Mouse (Mus musculus): ENCODE results near the gene Znrf4. TPM values are rescaled to one million over a fixed set of nuclear protein-coding genes. Genes with fewer than 3 reads are reported as not detected.

Znrf4 gene
- polyA plus RNA-seq, 1 experiment from 2014 or later = not detected

DNA sequence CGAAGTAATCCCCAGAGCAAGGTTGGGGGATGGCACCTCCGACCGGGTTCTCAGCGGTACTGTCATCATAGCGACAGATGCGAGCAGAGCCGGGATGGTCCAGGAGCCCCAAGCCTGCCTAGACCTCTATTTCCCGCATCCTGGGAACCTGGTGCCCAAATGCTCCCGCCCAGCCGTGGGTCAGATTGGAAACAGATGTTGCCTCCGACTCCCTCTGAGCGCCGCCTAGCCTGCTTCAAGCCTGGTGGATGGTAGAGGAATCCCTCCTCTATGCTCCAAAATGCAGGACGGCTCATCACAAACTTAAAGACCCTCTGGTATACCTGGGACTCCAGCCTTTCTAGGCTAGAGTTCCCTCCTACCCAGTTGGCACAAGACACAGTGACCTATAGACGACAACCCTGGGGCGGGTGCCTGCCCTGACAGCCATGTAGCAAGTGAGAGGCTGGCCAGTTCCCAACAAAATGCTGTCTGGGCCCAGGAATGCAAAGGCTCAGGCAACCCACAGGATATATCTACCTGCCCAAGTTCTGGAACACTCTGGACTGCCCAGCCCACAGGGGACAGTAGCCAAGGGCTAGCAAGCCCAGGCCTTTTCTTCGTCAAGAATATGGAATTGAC is 49.3 kb downstream of the Znrf4 start:
- H3K27ac ChIP-seq (ENCODE audit: low read depth, low read length) = peak overlapping the region; percentile 95
- peak overlapping the region; percentile 75 for H3K4me3 ChIP-seq (ENCODE audit: low read depth, low read length)
- H3K36me3 ChIP-seq (ENCODE audit: control insufficient read depth, insufficient read depth, low read length) = no peaks in the 10 kb centered on the region
- no peaks in the 10 kb centered on the region for H3K9me3 ChIP-seq (replicated peaks; ENCODE audit: control insufficient read depth, low read length)
- peaks cover 20% of the 10 kb centered on the region for H3K4me1 ChIP-seq (ENCODE audit: control insufficient read depth, insufficient read depth, low read length)
- H3K27me3 ChIP-seq (ENCODE audit: control insufficient read depth, insufficient read depth, low read length) = no peaks in the 10 kb centered on the region
- peak; percentile 0; the same call in 1 of the 2 replicates for ATAC-seq (replicated peaks; ENCODE audit: insufficient number of reproducible peaks, low FRiP score, low TSS enrichment)
- peak overlapping the region; percentile 94 for H3K4me2 ChIP-seq
- H3K9ac ChIP-seq (ENCODE audit: low read depth, low read length) = peak overlapping the region; percentile 48; the same call in 1 of the 2 replicates
- 5% methylated on average over 17 of the region's 17 CpGs for WGBS (ENCODE audit: insufficient replicate concordance)

DNA sequence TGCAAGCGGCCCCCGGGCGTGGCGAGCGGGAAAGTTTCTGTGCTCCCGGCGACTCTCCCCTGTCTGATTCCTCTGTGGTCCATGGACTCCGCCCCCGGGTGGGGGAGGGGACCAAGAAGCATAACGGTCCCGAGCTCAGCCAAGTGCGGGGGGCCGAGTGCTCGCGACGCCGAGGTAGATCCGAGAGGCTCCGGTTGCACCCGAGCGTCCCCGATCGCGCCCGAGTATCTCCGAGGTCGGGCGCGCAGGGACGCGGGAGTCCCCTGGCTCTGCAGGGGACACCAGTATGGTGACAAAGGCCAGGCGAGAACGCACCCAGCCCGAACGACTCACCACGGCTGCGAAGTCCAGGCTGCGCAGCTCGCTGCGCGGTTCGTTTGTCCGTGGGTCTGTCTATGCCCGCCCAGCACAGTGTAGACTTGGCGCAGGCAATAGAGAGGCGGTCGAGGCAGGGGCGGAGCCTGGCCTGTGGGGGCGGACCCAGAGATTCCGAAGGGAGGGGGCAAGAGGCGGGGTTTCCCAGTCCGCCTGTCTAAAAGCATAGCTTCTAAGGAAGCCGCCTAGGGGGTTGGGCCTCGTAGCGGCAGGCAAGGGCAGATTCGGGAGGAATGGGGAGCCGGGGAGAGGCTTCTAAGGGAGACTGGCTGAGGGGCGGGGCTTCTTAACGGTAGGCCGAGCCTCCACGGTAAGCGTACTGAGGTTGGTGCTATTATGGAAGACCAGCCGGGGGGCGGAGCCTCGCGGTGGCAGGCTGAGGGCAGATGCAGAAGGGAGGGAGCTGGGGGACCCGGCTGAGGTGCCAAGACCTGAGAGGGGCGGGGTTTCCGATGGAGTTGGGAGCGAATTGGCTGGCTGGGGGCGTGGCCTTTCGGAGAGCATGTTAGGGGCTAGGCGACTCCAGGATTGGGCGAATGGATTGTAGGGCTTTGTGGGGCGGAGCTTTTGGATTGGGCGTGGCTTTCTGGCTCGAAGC is 50.2 kb downstream of the Znrf4 start:
- WGBS (ENCODE audit: insufficient replicate concordance) = under 1% methylated on average over 77 of the region's 77 CpGs
- ATAC-seq (replicated peaks; ENCODE audit: insufficient number of reproducible peaks, low FRiP score, low TSS enrichment) = peak; percentile 91
- Histone ChIP-seq H3K27me3 (ENCODE audit: control insufficient read depth, insufficient read depth, low read length) (no peaks in the 10 kb centered on the region), H3K27ac (ENCODE audit: low read depth, low read length) (peak overlapping the region; percentile 95), H3K4me2 (peak overlapping the region; percentile 94), H3K4me1 (ENCODE audit: control insufficient read depth, insufficient read depth, low read length) (peaks cover 20% of the 10 kb centered on the region), H3K9me3 (replicated peaks; ENCODE audit: control insufficient read depth, low read length) (no peaks in the 10 kb centered on the region), H3K4me3 (ENCODE audit: low read depth, low read length) (peak overlapping the region; percentile 75), H3K9ac (ENCODE audit: low read depth, low read length) (peak overlapping the region; percentile 83), H3K36me3 (ENCODE audit: control insufficient read depth, insufficient read depth, low read length) (0 out of 2 replicates have a peak, but pooled peaks cover 2% of the 10 kb centered on the region)

Other genes with a start within 250 kb of the Znrf4 start
- gene Ticam1, start 235.6 kb downstream of the Znrf4 start, polyA plus RNA-seq (2014; fragmentation: Nextera tagmentation; extraction: Ambion mirVana) = 10.4 and 11.4 TPM in 2 replicates
- 58.8 and 77.3 TPM in 2 replicates for gene Plin3, start 219.6 kb downstream of the Znrf4 start, polyA plus RNA-seq (2014; fragmentation: Nextera tagmentation; extraction: Ambion mirVana)
- not detected in 2 replicates for gene Arrdc5, start 212.1 kb downstream of the Znrf4 start, polyA plus RNA-seq (2014; fragmentation: Nextera tagmentation; extraction: Ambion mirVana)
- 53.0 and 62.4 TPM in 2 replicates for gene Uhrf1, start 209.1 kb downstream of the Znrf4 start, polyA plus RNA-seq (2014; fragmentation: Nextera tagmentation; extraction: Ambion mirVana)
- 19.6 and 22.8 TPM in 2 replicates for gene Kdm4b, start 186.4 kb downstream of the Znrf4 start, polyA plus RNA-seq (2014; fragmentation: Nextera tagmentation; extraction: Ambion mirVana)
- 53.0 and 58.1 TPM in 2 replicates for gene Ptprs, start 35.9 kb downstream of the Znrf4 start, polyA plus RNA-seq (2014; fragmentation: Nextera tagmentation; extraction: Ambion mirVana)
- gene Gm20219, start 42.0 kb upstream of the Znrf4 start, polyA plus RNA-seq (2014; fragmentation: Nextera tagmentation; extraction: Ambion mirVana) = 0.28 and 0.62 TPM in 2 replicates
- 47.7 and 48.0 TPM in 2 replicates for gene Safb2, start 72.2 kb upstream of the Znrf4 start, polyA plus RNA-seq (2014; fragmentation: Nextera tagmentation; extraction: Ambion mirVana)
- 65.9 and 77.3 TPM in 2 replicates for gene Safb, start 72.4 kb upstream of the Znrf4 start, polyA plus RNA-seq (2014; fragmentation: Nextera tagmentation; extraction: Ambion mirVana)
- gene 2410015M20Rik, start 97.3 kb upstream of the Znrf4 start, polyA plus RNA-seq (2014; fragmentation: Nextera tagmentation; extraction: Ambion mirVana) = 284 and 290 TPM in 2 replicates
- gene Rpl36, start 101.0 kb upstream of the Znrf4 start, polyA plus RNA-seq (2014; fragmentation: Nextera tagmentation; extraction: Ambion mirVana) = 1,303 and 1,414 TPM in 2 replicates
- gene Lonp1, start 114.5 kb upstream of the Znrf4 start, polyA plus RNA-seq (2014; fragmentation: Nextera tagmentation; extraction: Ambion mirVana) = 54.1 and 62.2 TPM in 2 replicates
- gene Catsperd, start 115.7 kb upstream of the Znrf4 start, polyA plus RNA-seq (2014; fragmentation: Nextera tagmentation; extraction: Ambion mirVana) = 0.20 and 0.42 TPM in 2 replicates
- 65.9 and 66.2 TPM in 2 replicates for gene Ranbp3, start 160.9 kb upstream of the Znrf4 start, polyA plus RNA-seq (2014; fragmentation: Nextera tagmentation; extraction: Ambion mirVana)
- 651 and 677 TPM in 2 replicates for gene Ndufa11, start 205.3 kb upstream of the Znrf4 start, polyA plus RNA-seq (2014; fragmentation: Nextera tagmentation; extraction: Ambion mirVana)
- gene Vmac, start 205.6 kb upstream of the Znrf4 start, polyA plus RNA-seq (2014; fragmentation: Nextera tagmentation; extraction: Ambion mirVana) = 11.9 and 13.4 TPM in 2 replicates
- 4.6 and 5.2 TPM in 2 replicates for gene Nrtn, start 245.1 kb upstream of the Znrf4 start, polyA plus RNA-seq (2014; fragmentation: Nextera tagmentation; extraction: Ambion mirVana)

Data from heart, embryonic 11.5 days (tissue).